Mouse (Mus musculus) stomach, embryonic 14.5 days (tissue): ENCODE data around the gene Dnase1l3. TPM values are rescaled to one million over a fixed set of nuclear protein-coding genes. Genes with fewer than 3 reads are reported as not detected.

Experiments
- ATAC-seq: fragments of 200-750 bp; cut with Nextera tagmentation; 2 replicates; pipeline ENCODE4 v1.8.0; 2017; ENCODE audit warnings: low read depth, moderate TSS enrichment; ENCODE audit not compliant: insufficient number of reproducible peaks, insufficient read depth, low FRiP score
- H3K27ac ChIP-seq: fragments of 300-500 bp; sonication (generic); 2 replicates; pipeline ENCODE4 v1.5.1; 2014; ENCODE audit warnings: mild to moderate bottlenecking, low read length, moderate library complexity, mixed read lengths
- H3K27me3 ChIP-seq: fragments of 300-500 bp; sonication (generic); 2 replicates; pipeline ENCODE4 v1.6.1; 2014; ENCODE audit warnings: low read length, control low read depth, mixed read lengths; ENCODE audit not compliant: control insufficient read depth, insufficient read depth
- H3K36me3 ChIP-seq: fragments of 300-500 bp; sonication (generic); 2 replicates; pipeline ENCODE4 v1.6.1; 2014; ENCODE audit warnings: mild to moderate bottlenecking, control low read depth, low read length, moderate library complexity, mixed read lengths; ENCODE audit not compliant: control insufficient read depth, insufficient read depth
- H3K4me1 ChIP-seq: fragments of 300-500 bp; sonication (generic); 2 replicates; pipeline ENCODE4 v1.6.1; 2014; ENCODE audit warnings: low read length, control low read depth, mixed read lengths; ENCODE audit not compliant: control insufficient read depth, insufficient read depth
- H3K4me2 ChIP-seq: fragments of 300-500 bp; sonication (generic); replicated peaks from 2 replicates; pipeline ENCODE4 v1.6.1; 2014; ENCODE audit warnings: low read depth, low read length, control low read depth
- H3K4me3 ChIP-seq: fragments of 300-500 bp; sonication (generic); 2 replicates; pipeline ENCODE4 v1.5.1; 2014; ENCODE audit warnings: low read depth, low read length, control low read depth
- H3K9ac ChIP-seq: fragments of 300-500 bp; sonication (generic); replicated peaks from 2 replicates; pipeline ENCODE4 v1.6.1; 2014; ENCODE audit warnings: low read depth, mild to moderate bottlenecking, control low read depth, low read length, moderate library complexity, mixed read lengths
- H3K9me3 ChIP-seq: fragments of 300-500 bp; sonication (generic); 2 replicates; pipeline ENCODE4 v1.6.1; 2016; ENCODE audit warnings: low read depth, low read length, control low read depth; ENCODE audit not compliant: control insufficient read depth
- WGBS: fragments of 180-500 bp; shearing (Covaris S2); extraction: QIAGEN DNeasy Blood & Tissue Kit; methylation state at CpG from one replicate; pipeline ENCODE4 v1.1.7; 2014; 5-methylcytosine and 5-hydroxymethylcytosine counted together
- polyA plus RNA-seq: library from polyadenylated mRNA; unstranded; fragments of >200 nt; fragmentation: Nextera tagmentation; extraction: Ambion mirVana; gene quantifications from 2 replicates; pipeline ENCODE4 v1.2.1, GENCODE M21; 2014

The Dnase1l3 gene
- polyA plus RNA-seq, 1 experiment from 2014 or later = 0.38 TPM

DNA sequence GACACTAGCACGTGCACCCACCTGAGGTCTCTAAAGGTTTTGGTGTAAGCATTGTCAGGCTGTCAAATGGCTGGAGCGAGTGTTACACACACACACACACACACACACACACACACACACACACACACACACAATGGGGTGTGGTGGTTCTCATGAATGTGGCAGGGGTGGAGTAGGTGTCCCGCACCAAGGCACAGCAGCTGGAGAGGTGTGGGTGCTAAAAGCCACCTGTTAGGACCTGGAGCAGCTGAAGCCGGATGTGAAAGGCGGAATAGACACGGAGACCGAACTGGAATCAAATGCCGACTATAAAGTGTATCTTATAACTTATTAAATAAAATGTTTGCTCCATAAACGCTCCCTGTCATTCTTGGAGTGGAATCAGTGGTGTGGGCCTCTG lies 43.1 kb downstream of the Dnase1l3 start:
- H3K9me3 ChIP-seq = no peaks in the 10 kb centered on the region
- H3K36me3 ChIP-seq = peaks cover 25% of the 10 kb centered on the region
- no peak for ATAC-seq
- H3K4me1 ChIP-seq = peaks cover 10% of the 10 kb centered on the region; the same call in 1 of the 2 replicates
- H3K4me2 ChIP-seq = no peak overlapping the region
- H3K27ac ChIP-seq = no peak overlapping the region
- 83% methylated on average over 9 of the region's 9 CpGs for WGBS
- H3K27me3 ChIP-seq = no peaks in the 10 kb centered on the region
- H3K4me3 ChIP-seq = no peak overlapping the region
- H3K9ac ChIP-seq = no peak overlapping the region

GRCm38 (mm10) chr14:7945261-7945660 lies 49.1 kb downstream of the Dnase1l3 start:
- WGBS = 81% methylated on average over 5 of the region's 5 CpGs
- Histone ChIP-seq H3K27ac (no peak overlapping the region), H3K27me3 (no peaks in the 10 kb centered on the region), H3K9me3 (no peaks in the 10 kb centered on the region), H3K4me3 (no peak overlapping the region), H3K36me3 (peaks cover 45% of the 10 kb centered on the region), H3K4me1 (no peaks in the 10 kb centered on the region), H3K9ac (no peak overlapping the region), H3K4me2 (no peak overlapping the region)
- ATAC-seq = no peak

GRCm38 (mm10) chr14:7944349-7945039 lies 49.9 kb downstream of the Dnase1l3 start:
- Histone ChIP-seq H3K36me3 (peaks cover 40% of the 10 kb centered on the region), H3K4me2 (no peak overlapping the region), H3K27ac (no peak overlapping the region), H3K27me3 (no peaks in the 10 kb centered on the region), H3K9ac (no peak overlapping the region), H3K9me3 (no peaks in the 10 kb centered on the region), H3K4me1 (no peaks in the 10 kb centered on the region), H3K4me3 (no peak overlapping the region)
- whole genome bisulfite sequencing = 46% methylated on average over 8 of the region's 8 CpGs
- no peak for ATAC-seq

DNA sequence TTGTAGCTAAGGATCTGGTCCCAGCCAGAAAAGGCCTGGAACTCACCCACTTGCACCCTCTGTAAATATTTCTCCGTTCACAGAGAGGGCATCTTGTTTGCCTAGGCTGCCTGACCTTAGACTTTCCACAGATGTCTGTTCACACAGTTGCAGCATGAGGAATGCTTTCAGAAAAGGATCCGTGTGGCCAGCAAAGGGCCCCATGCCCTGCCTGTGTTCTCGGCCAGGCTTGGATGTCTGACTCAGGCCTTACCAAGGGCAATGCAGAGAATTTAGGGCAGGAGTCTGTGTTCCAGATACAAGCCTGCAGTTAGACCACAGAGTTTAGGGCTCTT lies 50.6 kb downstream of the Dnase1l3 start:
- Histone ChIP-seq H3K27me3 (no peaks in the 10 kb centered on the region), H3K36me3 (peaks cover 41% of the 10 kb centered on the region), H3K4me3 (no peak overlapping the region), H3K9me3 (no peaks in the 10 kb centered on the region), H3K9ac (no peak overlapping the region), H3K27ac (no peak overlapping the region), H3K4me2 (no peak overlapping the region), H3K4me1 (no peaks in the 10 kb centered on the region)
- WGBS = 68% methylated on average over 3 of the region's 3 CpGs
- no peak; the same call in 1 of the 2 replicates for ATAC-seq

DNA sequence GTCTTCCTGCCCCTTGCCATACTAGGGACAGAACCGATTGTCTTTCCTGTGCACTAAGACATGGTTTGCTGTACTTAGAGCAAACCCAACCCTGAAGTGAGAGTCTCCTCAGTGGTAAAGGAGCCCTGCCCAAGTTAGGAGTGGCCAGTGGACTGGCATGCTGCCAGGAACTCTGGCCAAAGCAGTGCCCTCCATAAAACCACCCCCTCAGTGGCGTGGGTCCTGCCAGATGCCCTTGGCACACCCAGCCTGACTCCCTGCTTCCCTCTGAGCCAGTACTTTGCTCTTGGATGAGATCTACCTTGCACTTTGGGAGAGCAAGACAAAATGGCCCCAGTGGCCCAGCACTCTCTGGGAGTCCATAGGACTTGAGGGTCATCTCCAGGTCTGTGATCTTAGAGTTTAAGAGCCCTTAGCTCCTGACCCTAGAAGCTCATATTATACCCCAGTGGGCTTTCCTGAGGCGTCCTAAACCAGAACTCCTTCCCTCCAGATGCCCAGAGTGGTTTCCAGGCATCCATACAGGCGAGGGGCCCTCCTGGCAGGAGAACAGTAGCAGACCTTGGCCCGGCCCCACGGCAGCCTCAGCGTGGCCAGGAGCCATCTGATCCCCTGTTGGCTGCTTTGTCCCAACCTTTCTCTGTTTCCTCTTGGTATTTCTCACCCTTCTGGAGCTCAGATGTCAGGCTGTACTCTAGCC lies 51.1 kb downstream of the Dnase1l3 start:
- Histone ChIP-seq H3K36me3 (peaks cover 38% of the 10 kb centered on the region), H3K27me3 (no peaks in the 10 kb centered on the region), H3K4me3 (no peak overlapping the region), H3K9ac (no peak overlapping the region), H3K4me1 (no peaks in the 10 kb centered on the region), H3K27ac (no peak overlapping the region), H3K4me2 (no peak overlapping the region), H3K9me3 (no peaks in the 10 kb centered on the region)
- no peak for ATAC-seq
- WGBS = 73% methylated on average over 7 of the region's 7 CpGs

GRCm38 (mm10) chr14:7941413-7941812 lies 53.0 kb downstream of the Dnase1l3 start:
- Histone ChIP-seq H3K9me3 (no peaks in the 10 kb centered on the region), H3K36me3 (peaks cover 36% of the 10 kb centered on the region), H3K4me3 (no peak overlapping the region), H3K4me2 (no peak overlapping the region), H3K9ac (no peak overlapping the region), H3K4me1 (no peaks in the 10 kb centered on the region), H3K27ac (no peak overlapping the region), H3K27me3 (no peaks in the 10 kb centered on the region)
- ATAC-seq = no peak
- WGBS = 74% methylated on average over 5 of the region's 5 CpGs

GRCm38 (mm10) chr14:7938809-7939784 lies 55.3 kb downstream of the Dnase1l3 start:
- no peak overlapping the region for H3K4me3 ChIP-seq
- no peaks in the 10 kb centered on the region for H3K27me3 ChIP-seq
- H3K4me1 ChIP-seq = no peaks in the 10 kb centered on the region
- no peak overlapping the region for H3K4me2 ChIP-seq
- no peak for ATAC-seq
- no peak overlapping the region for H3K27ac ChIP-seq
- H3K9me3 ChIP-seq = no peaks in the 10 kb centered on the region
- 68% methylated on average over 19 of the region's 19 CpGs for WGBS
- H3K9ac ChIP-seq = no peak overlapping the region
- peaks cover 36% of the 10 kb centered on the region for H3K36me3 ChIP-seq

GRCm38 (mm10) chr14:7937052-7937630 lies 57.2 kb downstream of the Dnase1l3 start:
- Histone ChIP-seq H3K4me2 (no peak overlapping the region), H3K27ac (no peak overlapping the region), H3K27me3 (no peaks in the 10 kb centered on the region), H3K9me3 (no peaks in the 10 kb centered on the region), H3K36me3 (peaks cover 31% of the 10 kb centered on the region), H3K9ac (no peak overlapping the region), H3K4me3 (no peak overlapping the region), H3K4me1 (no peaks in the 10 kb centered on the region)
- no peak for ATAC-seq
- 29% methylated on average over 17 of the region's 17 CpGs for WGBS
